Mouse (Mus musculus) B cell, adult 67 days (primary cell): ENCODE results near the gene Rnf183. TPM values are rescaled to one million over a fixed set of nuclear protein-coding genes. Genes with fewer than 3 reads are reported as not detected.

Experiments
- total RNA-seq, 2 experiments: library from RNA; stranded (reverse); gene quantifications; 4 replicates each; pipeline ENCODE4 v1.2.4; 2023

Rnf183 gene
- total RNA-seq: not detected

DNA sequence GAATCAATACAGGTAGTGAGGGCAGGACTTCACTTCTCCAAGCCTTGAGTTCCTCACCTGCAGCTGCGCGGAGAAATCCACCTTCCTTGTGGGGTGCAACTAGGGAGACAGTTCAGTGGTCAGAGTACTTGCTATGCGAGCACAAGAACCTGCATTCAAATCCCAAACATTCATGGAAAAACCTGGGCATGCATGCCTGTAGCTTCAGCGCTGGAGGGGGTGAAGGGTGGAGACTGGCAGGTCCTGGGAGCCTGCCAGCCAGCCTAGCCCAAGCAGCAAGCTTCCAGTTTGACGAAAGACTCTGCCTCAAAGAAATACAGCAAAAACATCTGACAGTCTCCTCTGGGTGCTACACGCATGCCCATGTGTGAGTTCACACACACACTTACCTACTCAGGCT, at the start of gene Rnf183:
Gene Rnf183 (minus strand): TSS at position 172 of the 400 bp plus-strand sequence.

DNA sequence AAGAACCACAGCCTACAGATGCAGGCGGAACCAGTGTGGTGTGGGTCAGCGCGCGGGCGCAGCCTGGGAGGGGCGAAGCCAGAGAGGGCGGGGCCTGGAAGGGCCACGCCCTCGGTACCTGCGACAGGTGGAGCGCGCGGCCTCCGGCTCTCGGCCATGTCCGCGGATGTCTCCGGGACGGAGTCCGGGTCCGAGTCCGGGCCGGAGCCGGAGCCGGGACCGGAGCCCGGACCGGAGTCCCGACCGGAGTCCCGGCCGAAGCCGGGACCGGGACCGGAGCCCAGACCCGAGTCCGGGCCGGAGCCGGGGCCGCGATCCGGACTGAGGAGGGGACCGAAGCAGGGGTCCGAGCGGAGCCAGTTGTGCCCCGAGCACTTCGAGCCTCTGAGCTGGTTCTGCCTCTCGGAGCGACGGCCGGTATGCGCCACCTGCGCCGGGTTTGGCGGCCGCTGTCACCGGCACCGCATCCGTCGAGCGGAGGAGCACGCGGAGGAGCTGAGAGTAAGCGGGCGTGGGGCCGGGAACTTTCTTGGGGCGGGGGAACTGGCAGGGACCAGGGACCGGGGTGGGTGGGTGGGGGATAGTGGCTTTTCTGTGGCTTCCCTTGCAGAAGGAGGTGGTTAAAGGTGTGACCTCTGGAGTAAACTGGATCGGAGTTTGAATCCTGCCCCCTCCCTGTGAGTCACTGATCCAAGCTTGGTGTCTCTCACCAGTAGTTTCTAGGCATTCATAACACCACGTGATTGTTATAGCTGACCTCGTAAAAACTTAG, 45.1 kb upstream of the Rnf183 start, which contains the start of gene Bspry:
Gene Bspry (plus strand): TSS at position 117 of the 772 bp plus-strand sequence.

DNA sequence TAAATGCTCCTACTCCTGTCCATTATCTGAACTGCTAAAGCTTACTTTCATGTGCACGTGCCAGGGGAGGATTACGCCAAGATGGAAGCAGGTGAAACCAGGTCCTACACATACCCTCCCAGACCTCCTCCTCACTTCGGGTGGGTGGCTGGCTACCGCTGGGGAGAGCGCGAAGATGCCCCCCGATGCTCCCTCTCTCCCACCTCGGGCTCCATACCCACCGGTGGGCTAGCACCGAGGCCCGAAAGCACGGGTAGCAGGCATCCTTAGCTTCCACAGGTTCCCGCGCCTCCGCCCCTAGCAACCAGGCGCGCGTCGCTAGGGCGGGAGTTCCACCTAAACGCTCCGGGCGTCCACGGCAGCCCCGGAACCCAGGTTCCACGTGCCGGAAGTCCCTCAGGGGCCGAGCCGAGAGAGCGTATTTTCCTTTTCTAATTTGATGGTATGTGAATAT, 35.6 kb upstream of the Rnf183 start, which contains the start of gene Wdr31:
Gene Wdr31 (minus strand): TSS at position 299 of the 454 bp plus-strand sequence.

DNA sequence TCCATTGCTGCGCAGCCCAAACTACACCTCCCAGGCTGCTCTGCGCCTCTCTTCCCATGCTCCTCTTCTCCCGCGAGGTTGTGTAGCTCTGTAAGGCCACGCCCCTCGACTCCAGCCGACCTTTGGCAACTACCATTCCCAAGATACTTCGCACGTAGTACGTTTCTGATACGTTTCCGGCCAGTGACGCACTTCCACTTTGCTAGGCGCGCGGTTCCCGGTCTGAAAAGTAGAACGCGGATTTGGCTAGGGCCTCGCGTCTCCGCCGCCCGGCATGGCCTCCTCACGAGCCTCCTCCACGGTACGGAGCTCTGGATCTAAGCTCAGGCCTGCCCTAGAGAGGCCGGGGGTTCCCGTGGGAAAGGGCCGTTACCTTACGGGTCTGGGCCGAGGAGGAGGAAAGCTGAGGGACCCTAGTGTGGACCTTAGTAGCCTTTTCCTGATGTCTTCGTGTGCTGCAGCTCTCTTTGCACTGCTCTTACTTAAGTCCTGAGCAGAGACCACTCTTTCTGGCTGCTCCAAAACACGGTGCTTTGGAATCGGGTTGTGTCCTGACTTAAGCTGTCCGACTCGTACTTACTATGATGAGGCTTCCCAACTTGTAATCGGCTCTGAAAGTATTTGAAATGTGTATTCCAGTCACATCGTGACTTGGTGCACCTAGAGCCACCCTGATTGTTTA, 26.3 kb downstream of the Rnf183 start, which contains the start of the genes Cdc26 and Prpf4:
Gene Cdc26 (minus strand): TSS at position 42 of the 682 bp plus-strand sequence.
Gene Prpf4 (plus strand): TSS at position 197 of the 682 bp plus-strand sequence.

Other genes with a start within 250 kb of the Rnf183 start
- not detected for gene Zfp37, start 204.2 kb downstream of the Rnf183 start, total RNA-seq
- 1 to 10 TPM; 5.8 to 6.2 TPM for gene Slc31a2, start 172.7 kb downstream of the Rnf183 start, total RNA-seq
- 100 to 1,000 TPM; 102 to 118 TPM for gene Fkbp15, start 74.7 kb downstream of the Rnf183 start, total RNA-seq
- 10 to 100 TPM in 1 of 2 experiments, 1 to 10 TPM in 1; 9.8 to 11.0 TPM for gene Slc31a1, start 74.5 kb downstream of the Rnf183 start, total RNA-seq
- gene Cdc26, start 26.6 kb downstream of the Rnf183 start, total RNA-seq: 10 to 100 TPM; 60.6 to 61.7 TPM
- 10 to 100 TPM; 27.2 to 27.4 TPM for gene Prpf4, start 26.5 kb downstream of the Rnf183 start, total RNA-seq
- not detected for gene Wdr31, start 35.6 kb upstream of the Rnf183 start, total RNA-seq
- 10 to 100 TPM in 1 of 2 experiments, 1 to 10 TPM in 1; 9.4 to 11.9 TPM for gene Bspry, start 44.8 kb upstream of the Rnf183 start, total RNA-seq
- 1 to 10 TPM; 1.5 to 1.7 TPM for gene Hdhd3, start 68.2 kb upstream of the Rnf183 start, total RNA-seq
- 10 to 100 TPM; 19.8 to 20.6 TPM for gene Alad, start 84.7 kb upstream of the Rnf183 start, total RNA-seq
- 10 to 100 TPM; 20.7 to 27.0 TPM for gene Pole3, start 89.8 kb upstream of the Rnf183 start, total RNA-seq
- under 1 TPM; 0.30 to 0.81 TPM for gene 4933430I17Rik, start 90.1 kb upstream of the Rnf183 start, total RNA-seq
- gene Rgs3, start 124.6 kb upstream of the Rnf183 start, total RNA-seq: 10 to 100 TPM; 31.9 to 33.9 TPM